Mouse (Mus musculus): ENCODE data around the gene Pir. TPM values are rescaled to one million over a fixed set of nuclear protein-coding genes. Genes with fewer than 3 reads are reported as not detected.

Gene Pir
- polyA plus RNA-seq (2015; fragmentation: Nextera tagmentation; extraction: Ambion mirVana) = 17.4 and 18.0 TPM in 2 replicates

DNA sequence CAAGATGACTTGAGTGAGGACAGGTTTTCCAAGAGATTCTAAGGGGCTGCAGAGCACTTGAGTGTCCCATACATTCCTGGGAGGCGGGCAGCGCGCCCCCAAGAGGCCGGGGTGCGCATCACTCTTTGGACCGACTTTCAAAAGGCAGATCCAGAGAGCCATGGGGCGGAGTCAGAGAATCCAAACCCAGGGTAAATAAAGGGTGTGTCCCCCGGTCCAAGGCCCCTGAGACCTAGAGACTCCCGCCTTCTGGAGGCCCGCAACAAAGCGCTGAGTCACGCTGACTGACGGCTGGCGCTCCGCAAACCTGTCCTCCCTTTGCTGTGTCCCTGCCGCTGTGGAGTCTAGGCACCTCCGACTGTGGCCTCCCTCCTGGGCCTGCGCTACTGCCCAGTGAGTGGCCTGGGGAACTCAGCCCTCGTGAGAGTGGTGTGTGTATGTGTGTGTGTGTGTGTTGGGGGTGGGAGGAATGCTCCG is at the start of gene Pir:
TSS of gene Pir (plus strand) at position 87 of the 477 bp plus-strand sequence.

GRCm38 (mm10) chrX:164258057-164258456 is 11.1 kb upstream of the Pir start, which contains the start of gene Bmx:
Gene Bmx (minus strand): TSS chrX:164258193.

DNA sequence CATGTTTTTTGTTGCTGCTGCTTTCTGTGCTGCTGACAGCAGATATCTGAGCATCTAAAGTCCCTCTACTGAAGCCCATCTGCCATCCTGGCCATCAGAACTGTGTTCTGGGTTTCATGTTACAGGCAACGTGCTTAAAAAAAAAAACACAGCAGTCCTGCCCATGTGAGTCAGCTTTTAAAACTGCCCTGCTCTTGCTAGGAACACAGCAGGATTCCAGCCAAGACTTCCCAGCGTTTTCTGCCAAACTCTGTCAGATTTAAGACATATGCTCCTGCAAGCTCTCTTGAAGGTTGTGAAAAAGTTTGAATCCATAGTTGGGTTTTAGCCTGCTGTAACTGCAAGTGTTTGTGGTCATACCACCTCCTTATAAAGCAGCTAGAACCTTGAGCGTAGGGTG is 103.9 kb downstream of the Pir start, which contains the start of gene Vegfd:
TSS of gene Vegfd (plus strand) at position 298 of the 400 bp plus-strand sequence.

DNA sequence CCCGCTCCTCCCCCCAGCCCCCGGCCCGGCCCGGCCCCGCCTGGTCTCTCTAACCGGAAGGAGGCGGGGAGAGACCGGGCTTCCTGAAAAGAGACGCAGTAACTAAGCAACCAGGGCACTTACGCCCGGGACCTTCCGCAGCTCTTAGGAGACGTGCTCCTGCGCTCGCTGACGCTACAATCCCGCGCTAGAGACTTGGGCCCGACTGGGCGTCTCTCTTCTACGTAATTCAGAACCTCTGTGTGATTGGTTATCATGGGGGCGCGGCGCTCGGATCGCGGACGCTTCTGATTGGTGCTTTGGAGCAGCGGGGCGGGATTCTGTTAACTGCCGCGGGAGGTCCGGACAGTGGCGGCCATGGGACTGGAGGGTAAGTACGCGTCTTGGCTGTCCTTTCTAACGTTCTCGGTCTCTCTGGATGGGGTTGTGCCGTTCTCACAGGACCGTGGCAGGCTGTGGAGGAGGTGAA is 150.3 kb downstream of the Pir start, which contains the start of gene Piga:
TSS of gene Piga (plus strand) at position 317 of the 469 bp plus-strand sequence.

Other genes with a start within 250 kb of the Pir start
- gene Car5b, start 241.4 kb upstream of the Pir start, polyA plus RNA-seq (2015; fragmentation: Nextera tagmentation; extraction: Ambion mirVana) = 0.24 and 0.42 TPM in 2 replicates
- gene Siah1b, start 192.9 kb upstream of the Pir start, polyA plus RNA-seq (2015; fragmentation: Nextera tagmentation; extraction: Ambion mirVana) = 16.1 and 17.3 TPM in 2 replicates
- gene Cltrn, start 180.5 kb upstream of the Pir start, polyA plus RNA-seq (2015; fragmentation: Nextera tagmentation; extraction: Ambion mirVana) = 0.16 TPM in 1 of 2 replicates, not detected in the other
- gene Ace2, start 130.0 kb upstream of the Pir start, polyA plus RNA-seq (2015; fragmentation: Nextera tagmentation; extraction: Ambion mirVana) = 0.40 and 0.41 TPM in 2 replicates
- 4.1 and 5.2 TPM in 2 replicates for gene Bmx, start 11.2 kb upstream of the Pir start, polyA plus RNA-seq (2015; fragmentation: Nextera tagmentation; extraction: Ambion mirVana)
- gene Vegfd, start 104.0 kb downstream of the Pir start, polyA plus RNA-seq (2015; fragmentation: Nextera tagmentation; extraction: Ambion mirVana) = 1.3 and 2.1 TPM in 2 replicates
- 12.7 and 14.5 TPM in 2 replicates for gene Piga, start 150.4 kb downstream of the Pir start, polyA plus RNA-seq (2015; fragmentation: Nextera tagmentation; extraction: Ambion mirVana)
- gene Asb11, start 167.6 kb downstream of the Pir start, polyA plus RNA-seq (2015; fragmentation: Nextera tagmentation; extraction: Ambion mirVana) = 0.10 and 0.30 TPM in 2 replicates
- gene Asb9, start 237.0 kb downstream of the Pir start, polyA plus RNA-seq (2015; fragmentation: Nextera tagmentation; extraction: Ambion mirVana) = not detected in 2 replicates

Measured in spleen, postnatal 0 days (tissue).